Mouse (Mus musculus) layer of hippocampus, postnatal 14 days (tissue): ENCODE results near the gene Il17c. TPM values are rescaled to one million over a fixed set of nuclear protein-coding genes. Genes with fewer than 3 reads are reported as not detected.

ENCODE experiments used
- DNase-seq, 2 experiments: peaks; one replicate each; pipeline ENCODE4 v3.0.0; 2021 to 2022; ENCODE audit warnings: low spot score in 2 of 2, mixed read lengths in 1 of 2
- microRNA-seq, 2 experiments: library from miRNA; unstranded; fragments of <30 nt; microRNA quantifications; one replicate each; pipeline ENCODE4 v1.2.0; 2021
- total RNA-seq, 2 experiments: library from RNA; stranded (reverse); gene quantifications; 2 replicates each; pipeline ENCODE4 v1.2.3; 2021

The Il17c gene
- total RNA-seq, 2 experiments from 2014 or later: not detected

DNA sequence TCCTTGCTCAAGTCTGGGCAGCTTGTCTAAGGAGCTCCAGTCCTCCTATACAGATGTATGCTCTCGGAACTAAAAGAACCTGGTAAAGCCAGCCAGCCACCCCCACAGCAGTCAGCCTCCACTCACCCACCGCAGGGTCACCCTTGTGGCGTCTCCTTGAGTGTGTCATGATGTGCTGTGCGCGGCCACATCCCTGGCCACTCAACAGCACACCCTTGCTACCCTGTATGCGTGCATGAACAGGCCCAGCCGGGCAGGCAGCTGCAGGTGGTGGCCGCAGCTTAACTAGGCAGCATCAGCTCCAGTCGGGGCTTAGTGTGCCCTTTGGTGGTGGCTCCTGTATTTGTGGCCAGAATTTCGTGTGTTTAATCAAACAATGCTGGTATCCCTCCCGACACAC is 35.4 kb downstream of the Il17c start:
- DNase-seq: no peak

DNA sequence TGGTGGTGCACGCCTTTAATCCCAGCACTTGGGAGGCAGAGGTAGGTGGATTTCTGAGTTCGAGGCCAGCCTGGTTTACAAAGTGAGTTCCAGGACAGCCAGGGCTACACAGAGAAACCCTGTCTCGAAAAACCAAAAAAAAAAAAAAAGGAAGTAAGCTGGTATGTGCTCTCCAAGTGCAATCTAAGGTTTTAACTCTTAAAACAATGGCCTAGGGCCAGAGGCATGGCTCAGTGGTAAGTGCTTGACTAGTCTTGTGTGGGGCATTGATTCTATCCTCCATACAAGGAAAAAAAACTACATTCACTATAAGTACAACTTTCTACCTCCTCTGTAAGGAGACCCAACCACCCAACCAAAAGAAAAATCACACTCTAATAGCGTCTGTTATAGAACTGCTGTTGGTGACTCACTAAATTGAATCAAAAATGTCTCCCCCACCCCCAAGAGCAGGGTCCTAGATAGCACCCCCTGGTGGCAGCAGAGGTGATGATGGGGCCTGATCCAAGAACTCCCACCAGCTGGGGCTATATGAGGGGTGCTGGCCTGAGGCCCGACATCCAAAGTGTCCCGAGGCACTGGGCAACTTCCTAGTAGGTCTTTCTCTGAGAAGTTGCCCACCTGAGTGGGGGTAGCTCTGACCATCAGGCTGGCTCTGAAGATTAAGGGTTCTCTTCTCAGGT is 37.5 kb downstream of the Il17c start:
- DNase-seq: no peak

DNA sequence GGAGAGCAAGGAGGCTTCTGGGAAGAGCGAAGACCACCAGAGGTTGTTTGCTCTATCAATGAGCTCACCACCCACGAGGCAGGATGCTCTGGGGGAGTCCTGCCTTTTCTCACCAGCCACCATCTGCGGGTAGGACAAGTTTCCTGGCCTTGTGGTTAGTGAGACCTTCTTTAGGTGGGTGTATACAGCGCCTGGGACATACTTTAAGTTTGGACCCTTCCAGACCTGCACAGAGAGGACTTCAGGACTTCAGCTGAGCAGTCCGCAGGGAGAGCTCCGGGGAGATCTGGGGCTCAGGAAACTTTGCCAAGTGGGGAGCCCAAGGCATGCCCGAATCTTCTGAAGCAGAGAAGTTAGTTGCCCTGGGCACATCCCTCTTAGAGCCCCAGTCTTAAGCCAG is 38.2 kb downstream of the Il17c start:
- no peak for DNase-seq

DNA sequence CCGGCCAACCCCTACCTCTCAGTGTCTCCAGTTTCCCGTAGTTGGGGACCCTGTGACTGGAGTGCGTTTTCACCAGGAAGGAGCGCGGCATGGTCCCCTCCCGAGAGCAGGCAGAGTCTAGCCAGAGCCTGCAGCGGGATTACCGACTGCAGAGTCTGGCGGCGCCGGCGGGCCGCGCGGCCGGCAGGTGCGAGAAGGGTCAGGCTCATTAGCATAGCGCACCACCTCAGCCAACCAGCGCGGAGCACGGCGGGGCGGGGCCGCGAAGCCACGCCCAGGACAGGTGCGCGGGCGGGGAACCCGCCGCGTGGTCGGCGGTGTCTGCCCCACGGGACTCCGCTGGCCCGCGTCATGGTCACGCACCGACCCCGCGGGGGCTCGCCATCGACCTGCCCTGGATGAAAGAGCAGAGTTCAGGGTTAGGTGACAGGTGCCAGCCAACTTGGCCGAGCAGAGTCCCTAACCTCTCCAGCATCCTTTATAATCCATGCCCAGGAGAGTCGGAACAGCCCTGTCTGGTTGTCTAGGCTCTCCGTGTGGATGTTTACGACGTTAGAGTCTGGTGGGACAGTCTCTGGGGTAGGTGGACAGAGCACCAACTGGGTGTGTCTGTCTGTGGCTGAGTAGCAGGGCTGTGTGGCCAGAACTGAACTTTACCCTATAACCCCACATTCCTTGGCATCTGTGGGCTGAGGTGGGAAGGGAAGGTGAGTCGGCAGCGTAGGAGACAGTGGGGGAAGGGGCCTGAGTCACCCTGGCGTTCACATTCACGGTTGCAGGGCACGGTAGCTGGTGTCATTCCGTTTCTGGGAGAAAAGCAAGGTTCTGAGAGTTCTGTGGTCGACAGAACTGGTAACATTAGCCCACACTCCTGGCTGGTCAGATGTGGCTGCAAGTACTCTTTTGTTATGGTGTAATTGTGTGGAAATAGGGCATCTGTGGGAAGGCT is 39.0 kb downstream of the Il17c start, which contains the start of gene Snai3:
Gene Snai3 (minus strand): TSS at position 210 of the 949 bp plus-strand sequence.
- no peak for DNase-seq

DNA sequence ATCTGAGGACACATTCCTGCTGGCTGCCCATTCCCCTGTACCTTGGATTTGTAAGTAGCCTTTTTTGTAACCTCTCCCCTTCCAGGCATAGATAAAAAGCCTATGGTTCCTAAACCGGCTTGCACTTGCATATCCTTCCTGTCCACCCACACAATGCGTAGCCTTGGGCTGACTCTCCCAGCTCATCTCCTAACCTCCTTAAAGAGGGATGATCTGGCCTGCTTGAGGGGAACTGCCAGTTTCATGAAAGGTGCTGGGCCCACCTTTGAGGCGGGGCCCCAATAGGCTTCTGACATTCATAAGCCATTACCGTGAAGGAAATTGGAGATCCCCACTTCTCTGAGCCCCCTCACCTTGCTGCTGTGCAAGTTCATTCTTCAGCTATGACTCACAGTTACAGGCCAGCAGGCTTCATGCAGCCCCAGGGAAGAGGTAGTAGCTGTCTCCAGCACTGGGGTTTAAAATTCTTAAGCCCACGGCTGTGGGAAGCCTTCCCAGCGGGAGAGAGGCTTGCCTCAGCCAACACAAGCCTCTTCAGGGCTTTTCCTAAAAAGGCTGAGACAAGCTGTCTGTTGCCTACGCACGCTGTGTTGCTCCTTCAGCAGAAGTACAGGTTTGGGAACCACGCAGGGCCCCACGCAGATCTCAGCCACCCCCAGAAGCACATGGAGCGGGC is 39.8 kb downstream of the Il17c start:
- DNase-seq: no peak

DNA sequence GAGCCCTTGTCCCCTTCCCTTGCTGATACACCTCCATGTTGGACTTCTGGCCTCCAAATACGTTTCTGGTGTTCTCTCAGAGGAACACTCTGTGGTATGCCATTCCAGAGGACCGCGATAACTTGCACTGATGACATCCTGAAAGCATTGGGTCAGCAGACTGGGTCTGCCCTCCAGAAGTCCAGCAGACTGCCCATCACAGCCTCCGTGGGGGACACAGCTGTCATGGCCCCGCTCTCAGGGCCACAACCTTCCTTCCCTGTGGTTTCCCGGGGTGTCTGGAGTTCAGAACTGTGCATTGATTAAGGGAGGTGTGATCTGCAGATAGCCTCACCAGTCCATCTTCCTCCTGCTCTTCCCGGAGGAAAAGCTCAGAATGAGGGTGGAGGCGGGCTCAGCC is 40.7 kb downstream of the Il17c start:
- no peak for DNase-seq

DNA sequence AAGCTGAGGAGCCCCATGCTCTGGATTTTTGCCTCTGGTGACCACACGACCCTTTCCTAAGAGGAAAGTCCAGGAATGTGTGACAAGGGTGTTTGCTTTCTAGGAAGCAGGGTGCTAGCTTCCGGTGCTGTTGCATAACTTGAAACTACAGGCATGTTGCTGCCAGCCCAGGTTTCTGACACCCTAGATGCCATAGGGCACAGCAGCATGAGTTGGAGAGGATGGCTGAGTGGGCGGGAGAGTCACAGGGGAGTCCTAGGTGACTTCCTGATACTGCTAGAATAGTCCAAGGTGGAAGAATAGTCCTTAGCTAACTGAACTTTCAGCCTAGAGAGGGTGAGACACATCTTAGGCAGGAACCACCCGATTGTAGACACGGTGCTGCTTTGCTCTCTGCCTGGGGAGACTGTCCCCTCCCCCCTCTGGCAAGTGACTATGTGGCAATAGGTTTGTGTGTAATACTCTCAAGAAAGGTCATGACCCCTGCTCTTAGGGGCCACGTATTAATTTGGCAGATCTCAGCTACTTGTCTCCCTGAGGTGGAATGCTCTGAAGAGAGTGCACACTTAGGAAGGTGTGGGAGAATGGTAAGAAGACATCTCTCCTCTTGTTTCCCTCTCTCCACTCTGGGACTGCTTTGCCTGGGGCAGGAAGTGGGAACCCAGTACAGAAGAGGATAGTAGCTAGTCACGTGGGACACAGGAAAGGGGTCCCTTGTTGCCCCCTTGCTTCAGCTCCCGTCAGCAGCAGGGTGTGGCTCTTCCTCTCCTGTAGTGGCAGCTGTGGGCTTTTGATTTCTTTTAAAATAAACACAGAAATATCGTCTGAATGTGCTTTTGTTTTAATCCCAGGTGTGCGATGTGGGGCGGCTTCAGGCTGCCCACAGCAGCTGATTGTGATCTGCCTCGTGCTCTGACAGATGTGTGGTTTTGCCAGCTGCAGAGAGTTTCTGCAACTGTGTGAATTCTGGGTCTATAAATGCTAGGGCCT is 42.1 kb downstream of the Il17c start:
- DNase-seq: no peak

DNA sequence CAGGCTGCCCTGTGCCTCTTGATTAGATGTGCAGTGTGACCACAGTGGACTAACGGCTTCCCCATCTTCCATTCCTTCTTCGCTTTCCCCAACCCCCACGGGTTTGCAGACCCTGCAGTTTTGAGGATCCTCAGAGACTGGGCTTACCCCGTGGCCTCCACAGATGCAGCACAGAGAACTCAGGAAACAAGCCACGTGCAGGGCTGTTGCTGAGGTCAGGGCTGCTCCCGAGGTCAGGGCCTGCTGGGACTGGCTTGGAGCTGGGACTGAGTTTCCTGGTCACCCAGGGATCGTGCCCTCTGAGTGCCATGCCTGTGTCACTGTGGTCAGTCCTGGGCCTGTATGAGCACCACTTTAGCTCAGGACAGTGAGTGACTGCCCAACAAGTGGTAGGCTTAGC is 43.2 kb downstream of the Il17c start:
- DNase-seq: no peak

DNA sequence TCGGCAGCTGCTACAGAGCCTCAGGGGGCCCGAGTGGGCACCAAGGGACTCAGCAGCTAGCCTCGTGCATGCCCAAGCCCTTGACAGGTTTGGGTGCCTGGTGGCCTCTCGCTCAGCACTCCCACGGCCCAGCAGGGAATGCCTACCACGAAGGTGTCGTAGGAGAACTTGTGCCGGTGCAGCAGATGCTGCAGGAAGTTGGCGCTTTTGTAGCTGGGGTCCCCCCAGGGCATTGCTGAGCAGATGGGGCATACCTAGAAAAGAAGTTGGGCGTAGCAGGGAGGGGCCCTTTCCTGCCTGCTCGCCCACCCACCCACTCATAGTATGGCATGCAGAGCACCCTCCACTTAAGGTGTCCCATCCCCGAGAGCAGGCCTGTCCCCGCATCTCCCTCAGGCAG is 46.0 kb downstream of the Il17c start:
- DNase-seq: no peak

DNA sequence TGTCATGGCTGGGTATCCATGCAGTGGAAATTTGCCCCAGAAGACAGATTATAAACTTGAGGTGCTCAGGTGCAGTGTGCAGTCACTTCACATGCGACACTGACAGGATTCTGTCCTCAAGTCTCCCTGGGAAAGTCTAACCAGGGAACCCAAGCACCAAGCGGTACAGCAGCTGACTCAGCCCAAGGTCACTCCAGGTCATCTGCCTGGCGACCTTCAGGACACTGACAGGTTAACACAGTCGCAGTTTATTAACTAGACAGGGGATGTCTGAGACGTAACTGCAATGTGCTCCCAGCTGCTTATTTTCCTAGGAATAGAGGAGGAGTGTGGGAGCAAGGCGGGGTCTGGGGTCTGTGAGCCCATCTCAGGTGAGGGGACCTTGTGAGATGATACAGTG is 47.6 kb downstream of the Il17c start:
- DNase-seq: no peak

DNA sequence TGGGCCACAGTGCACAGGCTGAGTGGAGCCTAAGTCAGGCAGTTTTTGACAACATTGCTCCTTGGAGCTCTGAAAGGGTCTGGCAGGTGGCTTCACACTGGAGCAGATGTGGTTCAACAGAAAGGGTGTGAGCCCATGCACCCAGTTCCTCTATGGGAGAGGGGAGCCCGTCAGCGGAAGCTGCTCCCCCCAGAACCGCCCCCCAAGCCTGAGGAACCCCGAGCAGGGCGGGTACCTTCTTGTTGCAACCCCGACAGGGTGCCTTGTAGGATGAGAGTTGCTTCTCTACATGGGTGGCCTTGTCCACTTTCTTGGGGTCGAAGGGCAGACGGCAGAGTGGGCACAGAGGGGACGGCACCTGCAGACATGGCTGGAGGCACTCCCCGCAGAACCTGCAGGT is 48.1 kb downstream of the Il17c start:
- DNase-seq: no peak

DNA sequence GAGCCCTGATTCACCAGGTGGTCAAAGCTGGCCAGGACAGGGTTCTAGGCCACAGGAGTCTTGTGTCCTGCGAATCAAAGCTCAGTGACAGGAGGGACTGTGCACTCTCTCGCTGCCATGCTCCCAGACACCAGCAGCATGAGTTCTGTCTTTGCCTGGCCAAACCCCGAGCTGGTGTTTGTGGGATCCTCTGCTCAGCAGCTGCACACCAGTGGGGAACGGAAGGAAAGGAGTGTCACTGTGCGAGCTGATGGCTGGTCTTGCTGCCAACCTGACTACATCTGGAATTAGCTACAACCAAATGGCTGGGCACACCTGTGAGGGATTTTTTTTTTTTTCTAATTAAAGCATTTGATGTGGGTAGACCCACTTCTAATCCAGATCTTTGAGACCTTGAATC is 48.9 kb downstream of the Il17c start:
- no peak for DNase-seq

Small RNA genes lying within 50 kb of the gene (microRNA-seq; reads per million reads assigned to microRNA genes)
- gene Gm24366: 0 reads per million in 2 experiments

Other genes starting within 250 kb of the Il17c start
- 10 to 100 TPM; 28.3 to 31.7 TPM for gene Zfpm1, start 139.9 kb upstream of the Il17c start, total RNA-seq
- gene Trhr2, start 61.3 kb upstream of the Il17c start, total RNA-seq: under 1 TPM; 0.76 to 0.81 TPM
- gene Zc3h18, start 45.4 kb upstream of the Il17c start, total RNA-seq: 10 to 100 TPM; 35.4 to 39.2 TPM
- gene Cyba, start 10.9 kb downstream of the Il17c start, total RNA-seq: 10 to 100 TPM in 1 of 2 experiments, 1 to 10 TPM in 1; 8.9 to 14.5 TPM
- 10 to 100 TPM; 38.8 to 45.5 TPM for gene Mvd, start 21.4 kb downstream of the Il17c start, total RNA-seq
- gene Snai3, start 38.7 kb downstream of the Il17c start, total RNA-seq: not detected
- 10 to 100 TPM; 20.0 to 23.3 TPM for gene Rnf166, start 54.0 kb downstream of the Il17c start, total RNA-seq
- 10 to 100 TPM; 27.6 to 28.9 TPM for gene Ctu2, start 54.1 kb downstream of the Il17c start, total RNA-seq
- 1 to 10 TPM; 5.1 to 6.5 TPM for gene Piezo1, start 129.3 kb downstream of the Il17c start, total RNA-seq
- gene Cdt1, start 146.0 kb downstream of the Il17c start, total RNA-seq: 1 to 10 TPM; 2.0 to 2.9 TPM
- 10 to 100 TPM; 74.0 to 82.4 TPM for gene Aprt, start 154.9 kb downstream of the Il17c start, total RNA-seq
- 10 to 100 TPM; 10.9 to 11.0 TPM for gene Galns, start 189.4 kb downstream of the Il17c start, total RNA-seq
- 10 to 100 TPM; 75.0 to 78.4 TPM for gene Trappc2l, start 189.6 kb downstream of the Il17c start, total RNA-seq
- gene Pabpn1l, start 200.7 kb downstream of the Il17c start, total RNA-seq: not detected